Mouse (Mus musculus): Measurements from ENCODE around the gene Ttc7b.

- TF ChIP-seq POLR2A (IDR thresholded peaks at IDR 0.05; ENCODE audit: low read depth, low read length) (no peak), CTCF (IDR thresholded peaks at IDR 0.05; ENCODE audit: borderline replicate concordance, insufficient read depth, low read length) (no peak)
Observed at GRCm38 (mm10) chr12:100502544-100502943, 18.1 kb downstream of the Ttc7b start.

Data from embryonic fibroblast, embryonic 13.5 days (primary cell).